Mouse (Mus musculus) liver, postnatal 0 days (tissue): Measurements from ENCODE around the gene Slit3. TPM values are rescaled to one million over a fixed set of nuclear protein-coding genes. Genes with fewer than 3 reads are reported as not detected.

Source experiments
- ATAC-seq: fragments of 200-750 bp; cut with Nextera tagmentation; 2 replicates; pipeline ENCODE4 v1.8.0; 2017; ENCODE audit warnings: mild to moderate bottlenecking, moderate library complexity
- DNase-seq: peaks from one replicate; pipeline ENCODE4 v3.0.0-alpha.2; 2016
- H3K27ac ChIP-seq: fragments of 300-500 bp; sonication (generic); 2 replicates; pipeline ENCODE4 v1.5.1; 2014; ENCODE audit warnings: antibody characterized with exemption, moderate library complexity, mild to moderate bottlenecking, low read depth
- H3K27me3 ChIP-seq: fragments of 300-500 bp; sonication (generic); 2 replicates; pipeline ENCODE4 v1.6.1; 2014; ENCODE audit warnings: low read length, control low read depth, mixed read lengths; ENCODE audit not compliant: insufficient read depth
- H3K36me3 ChIP-seq: fragments of 300-500 bp; sonication (generic); replicated peaks from 2 replicates; pipeline ENCODE4 v1.6.1; 2014; ENCODE audit warnings: mild to moderate bottlenecking, control low read depth, low read length, moderate library complexity, mixed read lengths; ENCODE audit not compliant: insufficient read depth
- H3K4me1 ChIP-seq: fragments of 300-500 bp; sonication (generic); 2 replicates; pipeline ENCODE4 v1.6.1; 2014; ENCODE audit warnings: antibody characterized with exemption, mild to moderate bottlenecking, control low read depth; ENCODE audit not compliant: insufficient read depth
- H3K4me2 ChIP-seq: fragments of 300-500 bp; sonication (generic); 2 replicates; pipeline ENCODE4 v1.6.1; 2014; ENCODE audit warnings: low read depth, mild to moderate bottlenecking, low read length, moderate library complexity, mixed read lengths
- H3K4me3 ChIP-seq: fragments of 300-500 bp; sonication (generic); 2 replicates; pipeline ENCODE4 v1.5.1; 2014; ENCODE audit warnings: low read depth, low read length
- H3K9ac ChIP-seq: fragments of 300-500 bp; sonication (generic); replicated peaks from 2 replicates; pipeline ENCODE4 v1.6.1; 2014; ENCODE audit warnings: mild to moderate bottlenecking, moderate library complexity
- H3K9me3 ChIP-seq: fragments of 300-500 bp; sonication (generic); 2 replicates; pipeline ENCODE4 v1.6.1; 2016; ENCODE audit warnings: mild to moderate bottlenecking, control low read depth, low read length, mixed read lengths
- CTCF ChIP-seq: sonication (generic); IDR thresholded peaks from 2 replicates; pipeline ENCODE4 v1.5.1; 2016; ENCODE audit warnings: antibody characterized with exemption, low read depth
- EP300 ChIP-seq: IDR thresholded peaks from 2 replicates; pipeline ENCODE4 v1.6.1; 2016; ENCODE audit warnings: antibody characterized with exemption, low read depth, mild to moderate bottlenecking
- WGBS: fragments of 180-500 bp; shearing (Covaris S2); extraction: QIAGEN DNeasy Blood & Tissue Kit; methylation state at CpG from one replicate; pipeline ENCODE4 v1.1.7; 2014; ENCODE audit not compliant: insufficient replicate concordance; 5-methylcytosine and 5-hydroxymethylcytosine counted together
- polyA plus RNA-seq: library from polyadenylated mRNA; unstranded; fragments of >200 nt; fragmentation: Nextera tagmentation; extraction: Ambion mirVana; gene quantifications from 2 replicates; pipeline ENCODE4 v1.2.1, GENCODE M21; 2015

The Slit3 gene
- polyA plus RNA-seq, 1 experiment from 2014 or later, result 0.20 TPM

- 62% methylated on average over 4 of the region's 4 CpGs for WGBS
- H3K9me3 ChIP-seq, result no peaks in the 10 kb centered on the region
- H3K27me3 ChIP-seq, result 0 out of 2 replicates have a peak, but pooled peaks cover 3% of the 10 kb centered on the region
- DNase-seq (no peak), ATAC-seq (no peak)
- H3K27ac ChIP-seq, result no peak overlapping the region
- H3K4me1 ChIP-seq, result no peaks in the 10 kb centered on the region
- H3K9ac ChIP-seq, result no peak overlapping the region
- no peak for TF ChIP-seq EP300
- TF ChIP-seq CTCF, result no peak
- no peaks in the 10 kb centered on the region for H3K36me3 ChIP-seq
- H3K4me2 ChIP-seq, result no peak overlapping the region
- no peak overlapping the region for H3K4me3 ChIP-seq
Measured at GRCm38 (mm10) chr11:35224025-35224424, 103.0 kb downstream of the Slit3 start.

- Histone ChIP-seq H3K27me3 (no peaks in the 10 kb centered on the region), H3K4me2 (no peak overlapping the region), H3K4me1 (no peaks in the 10 kb centered on the region), H3K36me3 (no peaks in the 10 kb centered on the region), H3K9ac (no peak overlapping the region), H3K27ac (no peak overlapping the region), H3K9me3 (no peaks in the 10 kb centered on the region), H3K4me3 (no peak overlapping the region)
- ATAC-seq, result no peak
- no peak for DNase-seq
- TF ChIP-seq EP300 (no peak), CTCF (no peak)
- WGBS, result 72% methylated on average over 10 of the region's 10 CpGs
Measured at GRCm38 (mm10) chr11:35231361-35232090, 110.5 kb downstream of the Slit3 start.

GRCm38 (mm10) chr11:35232321-35232720 lies 111.3 kb downstream of the Slit3 start:
- H3K27ac ChIP-seq, result no peak overlapping the region
- H3K27me3 ChIP-seq, result no peaks in the 10 kb centered on the region
- H3K4me1 ChIP-seq, result no peaks in the 10 kb centered on the region
- no peak overlapping the region for H3K9ac ChIP-seq
- no peaks in the 10 kb centered on the region for H3K9me3 ChIP-seq
- WGBS, result 75% methylated on average over 4 of the region's 4 CpGs
- ATAC-seq, result no peak
- DNase-seq, result no peak
- no peak overlapping the region for H3K4me2 ChIP-seq
- TF ChIP-seq EP300, result no peak
- TF ChIP-seq CTCF, result no peak
- H3K36me3 ChIP-seq, result no peaks in the 10 kb centered on the region
- no peak overlapping the region for H3K4me3 ChIP-seq

GRCm38 (mm10) chr11:35241379-35241778 lies 120.4 kb downstream of the Slit3 start:
- WGBS, result 79% methylated on average over 7 of the region's 7 CpGs
- Histone ChIP-seq H3K36me3 (no peaks in the 10 kb centered on the region), H3K9me3 (no peaks in the 10 kb centered on the region), H3K9ac (no peak overlapping the region), H3K27me3 (no peaks in the 10 kb centered on the region), H3K4me3 (no peak overlapping the region), H3K4me2 (no peak overlapping the region), H3K4me1 (no peaks in the 10 kb centered on the region), H3K27ac (no peak overlapping the region)
- DNase-seq, result no peak
- TF ChIP-seq CTCF (no peak), EP300 (no peak)
- ATAC-seq, result no peak

- Histone ChIP-seq H3K9ac (no peak overlapping the region), H3K27me3 (no peaks in the 10 kb centered on the region), H3K4me3 (no peak overlapping the region), H3K27ac (no peak overlapping the region), H3K4me1 (no peaks in the 10 kb centered on the region), H3K4me2 (no peak overlapping the region), H3K9me3 (no peaks in the 10 kb centered on the region), H3K36me3 (no peaks in the 10 kb centered on the region)
- TF ChIP-seq EP300 (no peak), CTCF (no peak)
- DNase-seq (no peak), ATAC-seq (no peak)
- 82% methylated on average over 9 of the region's 9 CpGs for WGBS
Measured at GRCm38 (mm10) chr11:35243597-35243996, 122.6 kb downstream of the Slit3 start.

- Histone ChIP-seq H3K9me3 (no peaks in the 10 kb centered on the region), H3K4me2 (no peak overlapping the region), H3K36me3 (no peaks in the 10 kb centered on the region), H3K9ac (no peak overlapping the region), H3K4me3 (no peak overlapping the region), H3K27me3 (no peaks in the 10 kb centered on the region), H3K27ac (no peak overlapping the region), H3K4me1 (no peaks in the 10 kb centered on the region)
- no peak for TF ChIP-seq EP300
- TF ChIP-seq CTCF, result no peak
- 78% methylated on average over 7 of the region's 7 CpGs for WGBS
- ATAC-seq, result no peak
- no peak for DNase-seq
Measured at GRCm38 (mm10) chr11:35244526-35244925, 123.5 kb downstream of the Slit3 start.
